Mouse (Mus musculus) cerebellum, postnatal 36 days (tissue): ENCODE measurements at regions not wholly inside any gene's neighbourhood (a gene's known extent, or its start where the extent isn't known, plus 50 kb on each side); places are given as distances from the start of the nearest gene placed in this dataset.
A peak's percentile ranks its signal among the peaks of the same experiment; 100 is the strongest.

Source experiments
- DNase-seq, 2 experiments: peaks; one replicate each; pipeline ENCODE4 v3.0.0; 2021 to 2022; ENCODE audit warnings: mixed read lengths in 2 of 2

GRCm38 (mm10) chr10:111111020-111111419, 53.5 kb upstream of the Osbpl8 start:
- DNase-seq: no peak

GRCm38 (mm10) chr10:111108658-111109633, 55.6 kb upstream of the Osbpl8 start:
- peak; percentile 62 to 75 for DNase-seq

- DNase-seq: no peak
These were observed 56.7 kb upstream of the Osbpl8 start for GRCm38 (mm10) chr10:111107852-111108251.

GRCm38 (mm10) chr10:111107387-111107786, 57.2 kb upstream of the Osbpl8 start:
- peak; percentile 51 to 58 for DNase-seq

- DNase-seq: no peak
These were observed 58.1 kb upstream of the Osbpl8 start for GRCm38 (mm10) chr10:111106411-111106810.

GRCm38 (mm10) chr10:111105662-111106061, 58.9 kb upstream of the Osbpl8 start:
- no peak for DNase-seq

GRCm38 (mm10) chr10:111103512-111103911, 61.0 kb upstream of the Osbpl8 start:
- DNase-seq: no peak

GRCm38 (mm10) chr10:111103086-111103485, 61.5 kb upstream of the Osbpl8 start:
- no peak for DNase-seq

- no peak for DNase-seq
These were observed 62.4 kb upstream of the Osbpl8 start for GRCm38 (mm10) chr10:111101901-111102761.

- peak; percentile 75 to 82 for DNase-seq
These were observed 64.6 kb upstream of the Osbpl8 start for GRCm38 (mm10) chr10:111099812-111100464.

- no peak for DNase-seq
These were observed 65.3 kb upstream of the Osbpl8 start for GRCm38 (mm10) chr10:111099059-111099811.

GRCm38 (mm10) chr10:111097245-111097644, 67.3 kb upstream of the Osbpl8 start:
- DNase-seq: no peak

- no peak for DNase-seq
These were observed 67.7 kb upstream of the Osbpl8 start for GRCm38 (mm10) chr10:111096811-111097210.

GRCm38 (mm10) chr10:111094405-111094804, 70.1 kb upstream of the Osbpl8 start:
- DNase-seq: no peak

- no peak for DNase-seq
These were observed 75.2 kb upstream of the Osbpl8 start for GRCm38 (mm10) chr10:111089382-111089781.

- DNase-seq: no peak
These were observed 75.6 kb upstream of the Zdhhc17 start for GRCm38 (mm10) chr10:111085561-111085960.

- DNase-seq: no peak
These were observed 74.4 kb upstream of the Zdhhc17 start for GRCm38 (mm10) chr10:111084267-111084780.

GRCm38 (mm10) chr10:111083861-111084260, 73.9 kb upstream of the Zdhhc17 start:
- no peak for DNase-seq

GRCm38 (mm10) chr10:111083338-111083737, 73.4 kb upstream of the Zdhhc17 start:
- DNase-seq: peak in 1 of 2 experiments; percentile 10

GRCm38 (mm10) chr10:111080322-111080721, 70.4 kb upstream of the Zdhhc17 start:
- DNase-seq: no peak

GRCm38 (mm10) chr10:111079051-111079450, 69.1 kb upstream of the Zdhhc17 start:
- DNase-seq: no peak

GRCm38 (mm10) chr10:111077632-111078031, 67.7 kb upstream of the Zdhhc17 start:
- DNase-seq: no peak
